Mouse (Mus musculus) gastrocnemius, adult 2 months (tissue): ENCODE data around the gene Mrps22. TPM values are rescaled to one million over a fixed set of nuclear protein-coding genes. Genes with fewer than 3 reads are reported as not detected.
A peak's percentile ranks its signal among the peaks of the same experiment; 100 is the strongest.

Source experiments
- DNase-seq: peaks from one replicate; pipeline ENCODE4 v3.0.0; 2022
- H3K27ac ChIP-seq: fragments of 200-600 bp; 2 replicates; pipeline ENCODE4 v1.8.1; 2022; ENCODE audit warnings: mild to moderate bottlenecking
- H3K4me3 ChIP-seq: fragments of 200-600 bp; 2 replicates; pipeline ENCODE4 v1.8.1; 2022; ENCODE audit warnings: mild to moderate bottlenecking, moderate library complexity
- CTCF ChIP-seq: fragments of 200-600 bp; IDR thresholded peaks from 2 replicates; pipeline ENCODE4 v1.8.1; 2022; ENCODE audit warnings: antibody characterized with exemption, mild to moderate bottlenecking, moderate library complexity
- intact Hi-C: fragments of 180-260 bp; cut with DNase I; formaldehyde crosslinking; loops from one replicate; pipeline ENCODE4 v1.15.1; 2025
- long read RNA-seq, 2 experiments: library from polyadenylated mRNA; stranded (forward); transcript quantifications; one replicate each; pipeline ENCODE4 v2.0.0; 2021
- total RNA-seq, 2 experiments: library from RNA; stranded (reverse); gene quantifications; 2 replicates each; pipeline ENCODE4 v1.2.3; 2021

Gene Mrps22
- 10 to 100 TPM; 21.1 to 29.6 TPM for total RNA-seq
- long read RNA-seq, experiment 1, transcript Mrps22-201 (8 exons, 1,197 nt): major isoform, 27 of 47 reads
- long read RNA-seq, experiment 1, partial matches to known transcripts: 20 of 47 reads
- long read RNA-seq, experiment 1, other reads (novel, unspliced or antisense): 0 of 47 reads
- long read RNA-seq, experiment 2, transcript Mrps22-201 (8 exons, 1,197 nt): major isoform, 25 of 46 reads
- long read RNA-seq, experiment 2, partial matches to known transcripts: 21 of 46 reads
- long read RNA-seq, experiment 2, other reads (novel, unspliced or antisense): 0 of 46 reads

DNA sequence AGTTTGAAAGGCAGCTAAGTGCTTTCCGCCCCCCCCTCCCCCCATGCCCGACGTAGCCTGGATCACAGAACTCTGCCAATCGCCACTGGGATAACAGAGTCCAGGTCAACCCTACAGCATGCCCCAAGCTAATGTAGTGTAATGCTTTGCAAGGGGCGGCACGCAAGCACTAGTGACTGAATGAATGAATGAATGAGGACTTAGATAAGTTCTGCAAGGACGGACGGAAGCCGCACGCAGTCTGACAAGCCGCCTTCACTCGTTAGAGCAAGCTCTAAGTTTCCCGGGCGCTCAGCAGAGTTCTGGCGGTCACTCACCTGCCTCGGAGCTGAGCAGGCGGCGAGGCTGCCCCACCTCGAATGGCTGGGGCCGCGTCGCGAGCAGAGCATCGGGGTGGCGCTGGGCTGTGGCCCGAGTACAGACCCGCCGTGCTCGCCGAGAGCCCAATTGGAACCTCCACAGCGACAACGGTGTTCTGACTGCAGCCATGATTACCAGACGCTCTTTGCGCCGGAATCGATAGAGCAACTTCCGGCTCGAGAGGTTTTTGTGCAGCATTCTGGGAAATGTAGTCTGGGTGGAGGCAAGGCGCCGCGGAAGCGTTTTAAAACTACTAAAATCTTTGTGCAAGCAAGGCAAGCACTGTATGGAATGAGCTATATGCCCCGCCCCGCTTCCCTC lies at the start of gene Mrps22:
Gene Mrps22 (minus strand): TSS at position 505 of the 681 bp plus-strand sequence.
- intact Hi-C loops: loop anchor here (2.0 kb wide), 1 partner anchor 36 kb away; no protein-coding TSS in a partner anchor
- TF ChIP-seq CTCF: no peak
- peak; percentile 81 for DNase-seq
- Histone ChIP-seq H3K4me3 (peak within 1 kb of the TSS; percentile 99), H3K27ac (peak within 1 kb of the TSS; percentile 91)

DNA sequence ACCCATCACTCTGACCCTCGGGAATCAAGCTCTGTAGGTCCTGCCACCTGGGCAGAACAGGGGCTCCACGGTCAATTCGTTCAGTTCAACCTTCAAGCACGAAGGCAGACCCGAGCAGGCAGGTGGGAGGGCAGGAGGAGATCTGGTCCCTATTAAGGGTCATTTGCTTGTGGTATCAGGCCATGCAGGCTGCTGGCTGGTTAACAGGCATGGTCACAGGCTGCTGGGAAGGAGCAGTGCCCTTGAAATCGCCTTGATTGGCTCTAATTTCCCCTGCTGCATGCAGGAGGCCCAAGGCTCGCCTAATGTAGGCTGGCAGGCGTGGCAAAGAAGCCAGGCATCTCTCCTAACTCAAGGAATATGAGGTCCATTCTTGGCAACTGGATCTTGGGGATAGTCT lies 49.1 kb upstream of the Mrps22 start:
- intact Hi-C loops: no loop called here
- no peak for DNase-seq
- no peak overlapping the region for H3K4me3 ChIP-seq
- H3K27ac ChIP-seq: no peak overlapping the region
- no peak for TF ChIP-seq CTCF

DNA sequence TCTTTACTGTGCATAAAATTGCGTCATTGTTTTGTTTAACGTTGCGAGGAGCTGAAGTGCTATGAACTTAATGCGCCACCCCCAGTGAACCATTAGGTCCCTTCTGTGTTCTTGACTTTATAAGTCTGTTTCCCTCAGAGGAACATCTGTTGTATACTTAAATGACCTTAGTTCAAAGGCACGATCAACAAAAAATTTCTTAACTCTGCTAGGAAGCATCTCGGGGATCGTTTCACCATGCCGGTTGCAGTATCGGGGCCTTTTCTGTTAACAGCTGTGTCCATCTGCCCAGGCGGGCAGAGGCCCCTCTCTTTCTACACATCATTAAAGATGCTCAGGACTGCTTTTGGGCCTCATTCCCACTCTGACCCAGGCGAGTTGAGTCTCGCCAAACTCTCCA lies 46.0 kb upstream of the Mrps22 start:
- intact Hi-C loops: loop anchor here (10.0 kb wide), 1 partner anchor 167 kb away; no protein-coding TSS in a partner anchor
- no peak overlapping the region for H3K4me3 ChIP-seq
- TF ChIP-seq CTCF: no peak
- no peak overlapping the region for H3K27ac ChIP-seq
- DNase-seq: no peak

DNA sequence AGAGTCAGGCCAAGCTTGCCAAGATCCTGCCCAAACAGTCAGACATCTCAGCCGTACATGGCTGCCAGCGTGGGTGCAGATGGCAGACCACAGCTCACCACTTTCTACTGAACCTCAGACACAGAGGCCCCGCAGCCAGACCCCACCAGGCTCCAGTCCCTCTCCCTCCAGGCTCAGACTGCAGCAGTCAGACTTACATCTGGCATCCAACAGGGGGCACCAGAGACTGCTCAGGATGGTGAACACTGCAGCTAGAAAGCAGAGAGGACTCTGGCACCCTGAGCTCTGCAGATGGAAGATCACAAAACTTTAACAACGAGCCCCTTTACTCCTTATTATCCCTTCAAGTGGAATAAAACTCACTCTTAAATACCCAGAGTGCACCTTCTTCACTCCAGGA lies 44.3 kb upstream of the Mrps22 start:
- intact Hi-C loops: loop anchor here (10.0 kb wide), 1 partner anchor 169 kb away; no protein-coding TSS in a partner anchor
- TF ChIP-seq CTCF: peak; percentile 75
- peak; percentile 64 for DNase-seq
- no peak overlapping the region for H3K4me3 ChIP-seq
- no peak overlapping the region for H3K27ac ChIP-seq

DNA sequence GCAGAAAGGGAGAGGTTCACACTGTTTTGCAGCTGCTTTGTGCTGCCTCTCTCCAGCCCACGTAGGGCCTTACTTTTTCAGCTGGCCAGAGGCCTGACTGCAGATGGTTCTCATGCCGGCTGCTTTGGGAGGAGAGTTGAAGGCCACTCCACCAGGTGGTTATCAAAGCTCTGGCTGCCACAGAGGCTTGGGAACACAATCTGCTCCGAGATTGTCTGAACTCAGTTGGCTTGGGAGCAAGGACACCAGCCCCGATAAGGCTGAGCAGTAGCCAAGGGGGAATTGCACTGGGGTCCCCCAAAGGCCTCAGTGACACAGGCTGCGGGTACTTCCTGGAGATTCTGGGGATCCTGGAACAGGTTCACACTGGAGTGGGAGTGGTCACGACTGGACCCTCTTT lies 40.7 kb upstream of the Mrps22 start:
- TF ChIP-seq CTCF: no peak
- H3K27ac ChIP-seq: no peak overlapping the region
- no peak for DNase-seq
- H3K4me3 ChIP-seq: no peak overlapping the region
- intact Hi-C loops: loop anchor here (10.0 kb wide), 1 partner anchor 173 kb away; no protein-coding TSS in a partner anchor

DNA sequence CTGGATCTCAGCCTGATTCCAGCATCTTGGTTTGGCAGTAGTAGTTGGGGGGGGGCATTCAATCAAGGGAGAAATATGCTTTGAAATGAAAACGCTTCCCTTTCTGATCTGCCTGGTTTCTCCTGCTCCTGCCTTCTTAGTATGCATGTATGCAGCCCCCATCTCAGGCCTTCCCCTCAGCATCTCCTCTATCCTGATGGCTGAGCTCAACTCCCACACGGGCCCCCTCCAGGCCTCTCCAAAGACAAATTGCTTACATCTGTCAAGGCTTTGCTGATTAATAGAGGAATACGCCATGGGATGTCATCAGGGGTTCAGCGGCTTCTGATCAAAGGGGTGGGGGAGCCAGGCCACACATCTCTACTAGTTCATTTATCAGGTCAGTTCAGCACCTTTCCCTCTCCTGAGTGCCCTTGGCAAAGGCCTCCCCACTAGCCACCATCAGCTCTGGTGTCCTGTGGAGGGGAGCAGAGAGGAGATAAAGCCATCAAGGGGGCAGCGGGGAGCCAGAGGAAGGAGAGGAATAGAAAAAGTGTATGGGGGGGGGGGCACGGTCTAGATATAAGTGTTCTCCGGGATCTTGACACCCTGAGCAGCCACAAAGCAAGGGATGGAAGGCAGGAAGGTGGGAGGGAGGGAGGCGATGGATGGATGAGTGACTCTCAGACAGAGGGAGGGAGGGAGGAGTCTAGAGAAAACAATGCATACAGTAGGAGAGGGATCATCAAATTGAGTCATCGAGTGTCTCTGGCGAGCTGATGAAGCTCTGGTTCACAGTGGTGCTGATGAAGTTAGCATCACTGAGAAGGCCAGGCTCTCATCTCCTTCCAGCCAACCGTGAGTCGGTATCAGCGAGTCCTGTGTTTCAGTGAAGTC lies 32.1 kb upstream of the Mrps22 start:
- no peak for DNase-seq
- no peak overlapping the region for H3K4me3 ChIP-seq
- no peak overlapping the region for H3K27ac ChIP-seq
- intact Hi-C loops: no loop called here
- no peak for TF ChIP-seq CTCF

DNA sequence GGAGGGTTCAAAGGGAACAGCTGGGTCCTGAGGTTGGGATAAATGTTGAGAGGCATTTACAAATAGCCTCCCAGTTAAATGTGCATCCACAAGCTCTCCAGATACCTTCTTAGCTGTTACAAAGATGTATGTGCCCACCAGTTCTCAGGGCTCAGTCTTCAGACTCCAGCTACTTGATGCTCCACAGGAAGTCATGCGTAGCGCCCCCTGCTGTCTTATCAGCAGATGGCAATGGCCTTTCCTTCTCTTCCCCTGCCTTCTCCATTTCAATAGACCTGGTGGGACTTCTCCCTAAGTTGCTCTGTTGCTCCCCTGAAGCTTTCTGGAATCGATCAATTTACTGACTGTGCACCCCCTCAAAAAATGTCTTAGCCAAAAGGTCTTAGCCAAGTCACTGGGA lies 27.0 kb upstream of the Mrps22 start:
- intact Hi-C loops: no loop called here
- no peak overlapping the region for H3K4me3 ChIP-seq
- no peak for DNase-seq
- no peak overlapping the region for H3K27ac ChIP-seq
- TF ChIP-seq CTCF: peak; percentile 46

DNA sequence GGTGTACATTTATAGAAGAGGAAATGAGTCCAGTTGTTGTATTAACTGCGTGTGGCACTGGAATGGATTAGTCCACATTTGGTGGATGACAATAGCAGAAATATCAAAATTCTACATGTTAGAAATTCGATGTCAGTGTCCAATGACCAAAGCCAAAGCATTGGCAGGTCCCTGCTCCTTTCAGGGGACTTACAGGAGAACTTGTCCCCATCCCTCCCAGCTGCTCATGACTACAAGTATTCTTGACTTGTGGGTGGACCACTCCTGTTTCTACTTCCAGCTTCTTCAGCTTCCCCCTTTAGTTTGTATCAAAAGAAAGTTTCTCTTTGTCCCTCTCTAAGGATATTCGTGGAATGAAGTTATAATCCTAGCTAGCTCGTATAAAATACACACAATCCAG lies 3.4 kb upstream of the Mrps22 start:
- no peak for TF ChIP-seq CTCF
- Histone ChIP-seq H3K27ac (no peak overlapping the region), H3K4me3 (no peak overlapping the region)
- intact Hi-C loops: no loop called here
- DNase-seq: no peak

DNA sequence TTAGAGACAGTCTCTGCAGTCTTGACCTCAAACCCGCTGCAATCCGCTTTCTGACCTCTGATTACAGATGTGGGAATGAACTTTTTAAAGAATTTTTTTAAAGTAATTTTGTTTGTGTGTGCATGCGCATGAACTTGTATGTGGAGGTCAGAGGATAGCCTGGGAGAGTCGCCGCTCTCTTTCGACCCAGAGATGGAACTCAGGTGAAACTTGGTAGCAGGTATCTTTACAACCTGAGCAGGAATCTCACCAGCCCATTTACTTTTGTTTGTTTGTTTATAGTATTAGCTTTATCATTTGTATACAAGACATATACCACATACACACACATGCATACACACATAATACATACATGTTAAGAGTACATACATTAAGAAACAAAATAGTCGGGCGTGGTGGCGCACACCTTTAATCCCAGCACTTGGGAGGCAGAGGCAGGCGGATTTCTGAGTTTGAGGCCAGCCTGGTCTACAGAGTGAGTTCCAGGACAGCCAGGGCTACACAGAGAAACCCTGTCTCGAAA lies 438 bp upstream of the Mrps22 start:
- H3K27ac ChIP-seq: peak overlapping the region; percentile 91
- intact Hi-C loops: loop anchor here (2.0 kb wide), 1 partner anchor 37 kb away; no protein-coding TSS in a partner anchor
- no peak for TF ChIP-seq CTCF

DNA sequence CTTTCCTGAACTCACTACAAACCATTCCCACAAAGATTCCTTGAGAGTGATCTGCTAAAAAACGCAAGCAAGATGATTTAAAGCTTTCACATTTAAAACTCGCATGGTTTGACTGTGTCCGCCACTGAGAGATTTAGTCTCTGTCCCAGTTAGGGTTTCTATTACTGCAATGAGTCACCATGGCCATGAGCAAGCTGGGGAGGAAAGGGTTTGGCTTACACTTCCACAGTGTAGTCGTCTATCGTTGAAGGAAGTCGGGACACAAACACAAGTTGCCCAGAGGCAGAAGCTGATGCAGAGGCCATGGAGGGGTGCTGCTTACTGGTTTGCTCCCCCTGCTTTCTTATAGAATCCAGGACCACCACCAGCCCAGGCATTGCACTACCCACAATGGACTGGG lies 1.4 kb downstream of the Mrps22 start:
- no peak for DNase-seq
- intact Hi-C loops: loop anchor here (2.0 kb wide), 1 partner anchor 35 kb away; no protein-coding TSS in a partner anchor
- H3K4me3 ChIP-seq: peak overlapping the region; percentile 99; the same call in 1 of the 2 replicates
- no peak for TF ChIP-seq CTCF
- H3K27ac ChIP-seq: no peak overlapping the region

More for the DNA sequence above, 438 bp upstream of the Mrps22 start:
- peak overlapping the region; percentile 99 for H3K4me3 ChIP-seq
- DNase-seq: no peak

DNA sequence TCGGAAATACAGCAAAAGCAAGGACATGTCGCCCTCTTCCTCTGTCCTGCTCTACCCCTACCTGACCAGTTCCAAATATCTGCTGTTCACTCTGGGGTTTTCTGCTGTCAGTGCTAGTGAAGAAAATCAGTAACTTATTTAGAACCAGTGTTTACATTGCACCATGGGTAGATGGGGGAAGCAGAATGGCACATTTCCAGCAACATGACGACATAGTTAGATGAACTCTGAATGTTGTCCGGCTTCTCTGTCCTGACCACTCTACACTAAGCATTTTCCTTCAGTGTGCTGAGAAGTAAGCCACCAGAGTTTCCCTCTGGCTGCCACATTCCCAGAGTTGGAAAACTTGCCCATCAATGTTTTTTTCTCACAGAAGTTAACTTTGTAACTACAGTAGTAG lies 17.6 kb downstream of the Mrps22 start:
- no peak overlapping the region for H3K27ac ChIP-seq
- H3K4me3 ChIP-seq: no peak overlapping the region
- no peak for TF ChIP-seq CTCF
- intact Hi-C loops: no loop called here
- no peak for DNase-seq
